Mouse (Mus musculus): ENCODE measurements around the gene Utp14a. TPM values are rescaled to one million over a fixed set of nuclear protein-coding genes. Genes with fewer than 3 reads are reported as not detected.
A peak's percentile ranks its signal among the peaks of the same experiment; 100 is the strongest.
"Not testable (repeated sequence)": the region's sequence is repeated elsewhere in the genome, so short reads cannot be mapped to it uniquely, and the experiment has no call there.

The Utp14a gene
- 10 to 100 TPM; 17.1 to 18.8 TPM for total RNA-seq (2021)
- long read RNA-seq, transcript Utp14a-201 (15 exons, 2,507 nt), result major isoform, 9 of 13 reads
- long read RNA-seq, partial matches to known transcripts, result 1 of 13 reads
- long read RNA-seq, other reads (novel, unspliced or antisense), result 3 of 13 reads

DNA sequence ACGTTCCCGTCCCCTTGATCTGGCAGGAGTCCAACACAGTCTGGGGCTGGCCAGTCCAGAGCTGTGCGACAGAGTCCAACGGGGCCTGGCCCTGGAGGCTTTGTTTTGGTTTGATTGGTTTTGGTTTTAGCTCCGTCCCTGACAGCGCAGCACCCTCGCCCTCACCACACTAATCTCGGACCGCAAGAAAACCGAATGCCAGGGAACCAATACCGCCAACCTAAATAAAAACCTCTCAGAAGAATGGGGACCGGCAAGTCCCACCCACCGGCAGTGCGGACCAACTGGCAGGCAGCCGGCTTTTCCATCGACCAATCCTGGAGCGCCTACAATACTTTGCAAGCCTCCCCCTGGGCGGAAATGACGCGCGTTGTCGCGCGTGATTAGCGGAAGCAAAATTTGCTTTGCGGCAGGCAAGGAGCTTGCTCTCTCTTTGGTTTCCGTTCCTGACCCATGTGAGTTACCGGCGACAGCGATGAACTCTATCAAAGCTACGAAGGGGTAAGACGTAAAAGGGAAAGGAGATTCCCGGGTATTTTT is at the start of gene Utp14a:
Utp14a (plus strand) TSS at position 395 of the 540 bp plus-strand sequence.
- peak; percentile 93 to 96 for DNase-seq (ENCODE audit: low spot score in 2 of 2)

DNA sequence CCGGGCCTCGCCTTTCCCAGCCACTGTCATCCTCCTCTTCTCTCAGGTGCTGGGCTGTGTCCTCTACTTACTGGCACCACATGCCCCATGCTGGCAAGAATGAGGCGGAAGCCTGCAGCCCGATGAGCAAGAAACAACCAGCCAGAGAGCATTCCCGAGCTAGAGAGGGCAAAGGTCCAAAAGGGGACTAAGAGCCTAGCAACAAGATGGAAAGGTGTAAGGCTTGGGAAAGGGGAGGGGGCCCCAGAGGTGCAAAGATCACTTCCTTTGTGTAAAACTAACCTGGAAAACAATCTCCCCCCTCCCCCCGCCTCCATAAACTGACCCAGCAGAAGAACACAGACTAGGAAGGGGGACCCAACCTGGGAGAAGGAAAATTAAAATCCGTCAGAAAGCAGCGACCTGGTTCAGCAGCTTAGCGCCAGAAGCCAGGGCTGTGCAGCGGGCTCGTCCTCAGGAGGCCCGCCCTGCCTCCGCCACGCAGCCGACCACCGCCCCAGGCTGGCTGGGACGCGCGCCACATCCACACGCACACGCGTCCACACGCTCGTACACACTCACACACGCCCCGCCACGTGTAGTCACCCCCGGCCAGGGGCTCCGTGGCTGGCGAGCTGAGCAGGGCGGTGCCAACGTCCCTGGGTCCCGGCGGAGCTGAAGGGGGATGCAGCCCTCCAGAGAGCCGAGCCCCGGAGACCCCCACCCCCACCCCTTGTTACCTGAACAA is 48.7 kb upstream of the Utp14a start:
- DNase-seq (ENCODE audit: low spot score in 2 of 2), result no peak

DNA sequence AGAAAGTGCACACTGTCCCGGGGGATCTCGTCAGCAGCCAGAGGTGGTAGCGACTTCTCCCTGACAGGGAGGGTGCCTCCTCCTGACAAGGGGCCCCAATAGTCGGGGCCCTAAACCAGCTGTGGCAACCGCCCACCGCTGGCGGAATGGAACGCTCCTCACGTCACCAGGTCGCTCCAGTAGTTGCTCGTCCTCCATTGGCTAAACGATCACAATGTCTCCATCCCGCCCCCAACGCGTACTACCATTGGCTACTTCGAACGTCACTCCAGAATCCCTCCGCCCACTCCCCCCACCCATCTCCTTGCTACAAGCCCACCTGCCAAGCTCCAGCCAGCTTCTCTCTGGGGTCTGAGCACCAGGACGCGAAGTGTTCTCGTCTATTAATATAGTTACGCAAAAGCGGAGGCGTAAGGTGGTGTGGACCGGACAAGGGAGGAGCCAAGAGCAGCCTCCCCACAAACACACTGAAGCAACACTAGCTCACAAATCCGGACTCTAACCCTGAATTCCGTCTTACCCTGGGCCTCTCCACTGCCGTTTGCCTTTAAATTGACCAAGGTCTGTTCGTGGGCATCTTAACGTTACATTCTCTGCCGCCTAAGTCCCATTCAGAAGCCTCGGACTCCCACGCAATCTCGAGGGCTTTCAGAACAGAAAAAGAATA is 48.0 kb upstream of the Utp14a start, which contains the start of gene Zdhhc9:
Zdhhc9 (minus strand) TSS at position 360 of the 667 bp plus-strand sequence.
- peak; percentile 79 to 91 for DNase-seq (ENCODE audit: low spot score in 2 of 2)

DNA sequence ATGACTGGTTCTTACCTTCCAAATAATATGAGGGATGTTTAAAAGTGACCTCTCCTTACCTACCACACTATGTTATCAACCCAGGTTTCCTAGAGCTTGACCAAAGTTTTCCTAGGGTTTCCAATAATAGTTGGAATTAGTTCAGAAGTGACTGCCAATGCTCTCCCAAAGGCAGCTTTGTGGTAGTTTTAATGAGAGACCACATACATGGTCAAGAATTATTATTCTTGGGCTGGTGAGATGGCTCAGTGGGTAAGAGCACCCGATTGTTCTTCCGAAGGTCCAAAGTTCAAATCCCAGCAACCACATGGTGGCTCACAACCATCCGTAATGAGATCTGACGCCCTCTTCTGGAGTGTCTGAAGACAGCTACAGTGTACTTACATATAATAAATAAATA is 46.9 kb upstream of the Utp14a start:
- not testable (repeated sequence) for DNase-seq (ENCODE audit: low spot score in 2 of 2)

DNA sequence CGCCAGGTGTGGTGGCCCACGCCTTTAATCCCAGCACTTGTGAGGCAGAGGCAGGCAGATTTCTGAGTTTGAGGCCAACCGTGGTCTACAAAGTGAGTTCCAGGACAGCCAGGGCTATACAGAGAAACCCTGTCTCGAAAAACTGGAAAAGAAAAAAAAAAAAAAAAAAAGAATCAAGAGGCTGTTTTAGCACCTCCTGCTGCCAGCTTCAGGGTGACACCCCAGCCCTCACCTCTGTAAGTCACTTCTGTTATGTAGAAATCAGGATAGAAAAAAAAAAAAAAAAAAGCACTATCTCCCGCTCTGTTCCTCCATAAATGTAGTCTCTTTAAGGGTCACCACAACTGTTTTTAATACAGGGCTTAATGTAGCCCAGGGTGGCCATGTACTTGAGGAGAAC is 37.2 kb upstream of the Utp14a start:
- DNase-seq (ENCODE audit: low spot score in 2 of 2), result no peak

DNA sequence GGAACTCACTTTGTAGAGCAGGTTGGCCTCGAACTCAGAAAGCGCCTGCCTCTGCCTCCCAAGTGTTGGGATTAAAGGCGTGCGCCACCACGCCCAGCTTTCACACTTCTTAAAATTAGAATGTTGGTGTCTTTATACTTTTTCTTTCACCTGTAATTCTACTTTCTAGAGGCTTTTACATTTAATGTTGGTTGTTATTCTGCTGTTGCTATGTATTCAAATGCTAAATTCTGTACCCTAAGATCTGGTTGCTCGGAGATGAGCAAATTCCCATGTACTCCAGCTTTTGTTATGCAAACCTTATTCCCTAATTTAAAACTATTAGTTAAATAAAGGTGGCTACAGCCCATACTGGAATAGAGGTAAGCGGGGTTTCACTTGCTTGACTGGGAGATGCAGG is 34.0 kb upstream of the Utp14a start:
- no peak for DNase-seq (ENCODE audit: low spot score in 2 of 2)

DNA sequence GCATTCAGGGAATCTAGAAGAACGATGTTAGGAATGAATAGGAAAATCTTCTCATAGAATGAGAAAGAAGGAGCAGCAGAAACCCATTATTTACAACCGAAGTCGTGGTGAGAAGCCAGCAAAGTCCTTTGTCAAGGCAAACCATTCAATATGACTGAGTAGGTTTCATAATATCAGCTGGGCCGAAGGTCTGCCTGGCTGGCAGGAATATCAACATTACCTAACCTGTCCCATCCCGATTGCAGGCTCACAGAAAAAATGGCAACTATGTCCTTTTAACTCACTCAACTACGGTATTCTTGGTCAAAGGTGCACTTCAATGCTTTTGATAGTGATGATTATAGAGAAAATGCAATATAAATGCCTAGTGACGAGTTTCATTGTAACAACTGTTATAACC is 30.4 kb upstream of the Utp14a start:
- no peak for DNase-seq (ENCODE audit: low spot score in 2 of 2)

DNA sequence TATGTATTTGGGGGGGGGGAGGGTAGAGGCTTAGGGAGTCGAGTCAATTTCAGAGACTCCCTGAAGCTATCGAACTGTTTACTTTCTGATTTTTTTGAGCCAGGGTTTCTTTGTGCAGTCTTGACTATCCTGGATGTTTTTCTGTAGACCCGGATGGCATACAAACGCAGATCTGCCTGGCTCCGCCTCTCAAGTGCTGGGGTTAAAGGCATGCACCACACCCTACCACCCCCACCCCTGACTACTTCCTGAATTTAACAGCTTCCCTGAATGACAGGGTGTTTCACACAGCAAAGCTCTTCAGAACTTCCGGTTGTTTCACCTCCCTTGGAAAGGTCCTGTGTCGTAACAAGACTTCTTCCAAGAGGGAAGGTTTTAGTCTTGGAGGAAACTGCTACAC is 22.2 kb upstream of the Utp14a start:
- no peak for DNase-seq (ENCODE audit: low spot score in 2 of 2)

DNA sequence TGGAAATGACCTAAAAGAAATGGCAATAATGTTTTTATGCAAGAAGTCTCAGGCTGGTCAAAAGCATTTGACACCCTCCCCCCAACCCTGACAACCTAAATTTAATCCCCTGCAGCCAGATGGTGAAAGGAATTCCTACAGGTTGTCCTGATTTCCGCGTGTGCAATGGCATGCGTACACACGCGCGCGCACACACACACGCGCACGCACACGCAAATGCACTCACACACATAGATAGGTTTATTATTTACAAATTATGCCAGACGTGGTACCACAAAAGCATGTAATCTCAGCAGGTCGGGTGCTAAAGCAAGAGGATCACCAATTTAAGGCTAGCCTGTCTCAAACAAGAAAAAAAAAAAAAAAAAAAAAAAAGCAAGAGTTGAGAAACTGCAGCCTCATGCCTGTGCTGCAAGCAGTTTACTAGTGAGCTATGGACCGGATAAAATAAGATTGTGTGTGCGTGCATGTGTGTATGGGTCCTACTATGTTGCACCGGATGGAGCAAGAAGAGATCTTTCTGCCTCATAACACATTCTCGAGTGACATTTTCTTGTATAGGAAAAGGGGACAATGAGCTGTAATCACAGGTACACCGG is 733 bp upstream of the Utp14a start:
- DNase-seq (ENCODE audit: low spot score in 2 of 2), result no peak

DNA sequence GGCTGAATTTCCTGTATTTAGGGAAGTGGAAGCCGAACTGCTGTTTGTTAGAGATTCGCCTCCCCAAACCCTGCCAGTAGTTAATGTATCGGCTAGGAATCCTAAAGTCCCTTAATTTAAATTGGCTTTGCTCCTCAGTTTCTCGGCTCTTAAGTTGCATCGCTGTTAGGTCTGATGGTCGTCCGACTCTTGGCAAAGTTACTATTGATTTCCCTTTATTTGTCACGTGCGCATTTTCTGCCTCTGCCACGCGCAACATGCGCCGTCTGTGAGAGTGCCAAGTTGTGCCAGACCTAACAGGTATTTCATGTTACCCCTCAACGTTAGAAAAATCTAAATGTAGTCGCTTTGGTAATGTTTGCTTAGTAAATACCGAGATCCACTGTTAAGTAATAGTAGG is 349 bp downstream of the Utp14a start:
- DNase-seq (ENCODE audit: low spot score in 2 of 2), result no peak

DNA sequence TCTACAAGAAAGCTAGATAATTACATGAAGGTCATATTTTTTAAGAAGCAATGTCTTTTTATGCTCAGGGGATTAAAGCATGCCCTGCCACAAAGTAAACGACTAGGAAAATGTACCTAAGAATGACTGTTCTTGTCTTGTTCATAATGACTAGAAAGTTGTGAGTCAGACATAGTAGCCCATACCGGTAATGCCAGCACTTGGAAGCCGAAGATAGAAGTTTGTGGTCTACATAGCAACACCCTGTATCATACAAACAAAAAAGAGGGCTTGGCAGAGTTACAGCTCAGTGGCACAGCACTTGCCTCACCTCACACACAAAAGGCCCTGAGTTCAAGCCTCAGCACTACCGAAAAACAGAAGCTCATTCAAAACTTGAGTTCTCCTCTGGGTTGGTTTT is 15.0 kb downstream of the Utp14a start:
- no peak for DNase-seq (ENCODE audit: low spot score in 2 of 2)

DNA sequence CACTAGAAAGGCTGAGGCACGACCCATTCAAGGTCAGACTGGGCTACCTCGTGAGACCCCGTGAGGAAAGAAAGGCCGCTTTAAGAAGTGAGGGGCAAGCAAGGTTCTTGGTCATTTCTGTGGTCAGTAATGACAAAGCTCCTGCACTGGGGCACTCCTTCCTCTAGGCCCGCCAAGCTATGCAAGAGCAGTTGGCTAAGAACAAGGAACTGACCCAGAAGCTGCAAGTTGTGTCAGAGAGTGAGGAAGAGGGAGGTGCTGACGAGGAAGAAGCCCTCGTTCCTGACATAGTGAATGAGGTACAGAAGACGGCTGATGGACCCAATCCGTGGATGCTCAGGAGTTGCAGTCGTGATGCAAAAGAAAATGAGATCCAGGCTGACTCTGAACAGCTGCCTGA is 18.0 kb downstream of the Utp14a start:
- DNase-seq (ENCODE audit: low spot score in 2 of 2), result no peak

DNA sequence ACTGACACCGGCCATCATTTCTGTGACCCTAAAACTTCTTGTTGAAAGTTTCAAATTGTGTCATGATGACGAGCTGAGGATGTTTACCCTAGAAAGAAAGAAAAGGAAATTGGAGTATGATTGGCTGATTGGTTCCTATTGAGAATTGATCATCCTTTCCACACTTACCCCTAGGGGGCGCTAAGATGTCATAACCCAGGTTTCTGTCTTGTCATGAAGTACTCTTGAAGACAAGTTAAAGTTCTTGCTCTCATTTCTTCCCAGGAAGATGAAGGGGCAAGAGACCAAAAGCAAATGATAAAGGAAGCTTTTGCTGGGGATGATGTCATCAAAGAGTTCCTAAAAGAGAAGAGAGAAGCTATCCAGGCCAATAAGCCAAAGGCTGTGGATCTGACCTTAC is 21.4 kb downstream of the Utp14a start:
- DNase-seq (ENCODE audit: low spot score in 2 of 2), result peak in 1 of 2 experiments; percentile 53

DNA sequence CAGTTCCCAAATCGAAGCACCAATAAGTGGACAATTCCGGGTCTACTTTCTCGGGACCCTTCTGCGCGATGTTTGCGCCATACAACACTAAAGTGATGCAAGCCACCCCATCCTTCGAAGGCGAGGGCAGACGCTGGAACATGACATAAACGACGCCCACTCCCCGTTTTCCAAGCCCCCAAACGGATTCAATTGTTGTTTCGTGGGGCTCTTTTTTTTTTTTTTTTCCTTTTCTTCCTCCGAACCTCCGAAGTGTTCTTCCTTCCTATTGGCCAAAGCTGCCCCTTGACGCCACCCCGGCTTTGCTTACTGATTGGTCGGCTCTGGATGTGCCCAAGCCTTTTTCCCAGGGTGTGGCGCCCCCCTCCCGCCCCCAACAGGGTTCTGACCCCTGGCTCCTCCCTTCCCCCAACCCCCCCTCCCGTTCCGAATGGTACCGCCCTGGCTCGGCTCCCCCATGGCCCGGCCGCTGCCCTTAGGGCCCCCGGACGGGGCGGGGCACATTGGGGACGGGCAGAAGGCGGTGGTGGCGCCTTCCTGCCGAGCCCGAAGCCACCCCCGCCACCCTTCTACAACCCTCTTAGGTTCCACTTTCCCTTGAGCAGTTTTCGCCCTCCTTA is 27.8 kb downstream of the Utp14a start:
- DNase-seq (ENCODE audit: low spot score in 2 of 2), result peak; percentile 50 to 76

DNA sequence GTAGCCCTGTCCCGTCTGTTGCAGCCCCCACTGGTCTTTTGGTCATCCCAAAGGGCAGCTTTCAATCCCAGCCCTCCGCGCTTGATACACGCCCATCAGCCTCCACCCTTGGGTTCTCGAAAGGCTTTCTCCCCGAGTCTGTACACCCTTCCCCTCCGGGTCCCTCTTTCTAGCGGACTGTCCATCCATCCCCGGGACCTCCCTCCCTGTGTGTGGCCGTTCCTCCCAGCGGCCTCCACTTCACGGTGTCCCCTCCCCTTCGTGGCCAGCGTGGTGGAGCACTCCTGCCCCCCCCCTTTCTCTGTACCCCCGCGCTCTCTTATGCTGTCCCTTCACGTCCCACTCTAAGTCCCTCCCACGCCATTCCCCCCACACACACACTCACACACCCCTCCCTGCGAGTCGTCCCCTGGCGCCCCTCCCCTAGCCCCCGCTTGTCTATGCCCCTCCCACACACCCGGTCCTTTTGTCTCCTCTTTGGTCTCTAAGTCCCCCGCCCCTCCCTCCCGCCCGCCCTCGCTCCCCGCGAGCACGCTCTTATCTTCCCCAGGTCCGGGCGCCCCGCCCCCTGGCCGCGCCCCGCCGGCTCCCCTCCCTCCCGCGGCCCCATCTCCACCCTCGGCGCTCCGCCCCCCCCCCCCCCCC is 28.5 kb downstream of the Utp14a start:
- DNase-seq (ENCODE audit: low spot score in 2 of 2), result peak; percentile 30 to 42

DNA sequence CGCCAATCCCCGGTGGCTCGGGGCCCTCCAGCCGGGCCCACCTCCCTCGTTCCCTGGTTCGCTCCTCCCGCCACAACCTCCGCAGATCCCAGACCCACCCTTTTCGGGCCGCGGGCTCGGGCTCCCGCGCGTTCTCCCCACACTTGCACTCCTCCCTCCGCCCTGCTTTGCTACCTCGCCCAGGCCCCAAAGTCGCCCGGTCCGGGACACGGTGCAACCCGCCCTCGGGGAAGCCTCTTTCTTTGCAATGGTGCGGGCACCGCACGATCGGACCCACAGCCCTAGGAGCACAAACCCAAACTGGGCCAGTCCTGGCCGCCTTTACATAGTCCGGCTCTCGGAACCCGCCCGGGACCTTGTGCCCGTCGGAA is 29.0 kb downstream of the Utp14a start:
- DNase-seq (ENCODE audit: low spot score in 2 of 2), result peak; percentile 7 to 25

DNA sequence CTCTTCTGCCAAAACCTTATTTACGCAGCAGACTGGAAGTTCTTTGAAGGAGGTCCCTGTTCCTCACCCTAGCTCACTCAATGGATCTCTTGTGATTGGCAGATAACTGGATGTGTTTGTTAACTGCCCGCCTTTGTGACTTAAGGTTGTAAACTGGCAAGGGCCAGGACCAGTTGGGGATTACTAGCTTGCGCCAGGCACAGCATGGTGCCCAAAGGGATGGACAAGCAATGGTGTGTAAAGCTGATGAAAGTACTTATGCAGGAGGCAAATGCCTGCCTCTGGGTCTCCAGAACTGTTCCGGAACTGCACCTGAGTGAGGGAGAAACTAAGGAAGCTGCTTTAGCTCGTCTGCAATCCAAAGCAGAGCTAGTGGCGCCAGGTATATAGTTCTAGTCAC is 29.8 kb downstream of the Utp14a start:
- DNase-seq (ENCODE audit: low spot score in 2 of 2), result no peak

DNA sequence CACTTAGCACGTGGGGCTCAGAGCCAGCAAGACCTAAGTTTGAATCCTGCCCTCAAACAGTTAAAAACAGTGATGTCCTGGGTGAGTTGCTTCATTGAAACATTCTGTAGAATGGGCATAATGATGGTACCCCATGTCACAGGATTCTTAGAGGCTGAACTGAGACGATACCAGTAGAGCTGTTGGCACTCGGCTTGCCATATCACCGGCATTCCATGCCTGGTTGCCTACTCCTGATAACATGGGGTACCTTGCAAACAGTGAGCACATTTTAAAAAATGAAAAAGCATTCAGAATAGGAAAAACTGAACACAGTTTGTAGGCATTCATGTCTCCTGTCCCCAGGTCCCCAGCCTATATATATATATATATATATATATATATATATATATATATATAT is 31.3 kb downstream of the Utp14a start:
- no peak for DNase-seq (ENCODE audit: low spot score in 2 of 2)

DNA sequence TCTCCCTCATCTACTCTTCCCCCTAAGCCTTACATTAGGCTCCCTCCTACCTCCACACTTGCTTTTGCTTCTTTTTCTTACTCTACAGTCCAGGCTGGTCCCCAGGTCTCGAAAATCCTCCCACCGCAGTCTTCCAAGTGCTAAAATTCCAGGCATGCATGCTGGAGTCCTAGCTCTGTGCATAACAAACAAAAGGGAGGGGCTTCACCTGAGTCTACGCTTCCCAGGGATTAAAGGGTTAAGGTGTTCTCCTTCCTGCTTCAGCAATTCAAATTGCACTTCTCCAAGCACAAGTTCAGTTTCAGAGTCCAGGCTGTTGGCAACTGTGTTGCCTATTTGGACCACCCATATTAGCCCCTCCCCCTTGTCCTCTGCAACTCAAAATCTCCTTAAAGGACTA is 34.8 kb downstream of the Utp14a start:
- DNase-seq (ENCODE audit: low spot score in 2 of 2), result no peak

DNA sequence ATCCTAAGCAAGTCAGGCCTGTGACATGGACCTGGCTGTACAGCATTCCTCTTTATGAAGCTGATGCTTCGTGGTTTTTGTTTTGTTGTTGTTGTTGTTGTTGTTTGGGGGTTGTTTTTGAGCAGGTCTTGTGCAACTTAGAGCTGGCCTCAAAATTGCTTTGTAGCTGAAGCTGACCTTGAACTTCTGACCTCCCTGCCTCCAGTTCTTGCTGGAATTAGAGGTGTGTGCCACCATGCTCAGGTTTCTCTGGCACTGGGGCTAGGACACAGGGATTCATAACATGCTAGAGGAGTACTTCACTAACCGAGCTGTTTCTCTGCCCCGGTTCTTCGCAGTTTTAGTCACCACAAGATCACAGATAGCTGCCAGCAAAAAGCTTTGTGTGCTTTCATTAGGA is 48.7 kb downstream of the Utp14a start:
- DNase-seq (ENCODE audit: low spot score in 2 of 2), result no peak
